Mouse (Mus musculus): ENCODE measurements around the gene Rtn4r.

DNA sequence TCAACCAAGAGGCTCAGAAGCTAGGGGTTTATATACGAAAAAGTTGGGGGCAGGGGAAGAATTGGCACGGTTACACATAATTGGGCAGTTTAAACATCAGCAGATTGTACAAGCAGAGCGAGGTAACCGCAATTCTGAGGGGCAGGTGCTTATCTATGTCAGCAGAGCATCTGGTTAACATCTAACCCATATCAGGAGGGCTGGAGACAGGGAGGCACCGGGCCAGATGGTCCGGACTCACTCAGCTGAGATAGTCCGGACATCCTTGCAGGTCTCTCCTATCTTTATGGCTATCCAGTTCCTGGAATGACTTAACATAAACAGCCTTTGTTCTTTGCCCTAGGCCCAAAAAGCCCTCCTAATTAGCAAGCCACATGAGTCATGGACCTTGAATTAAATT is 16.4 kb upstream of the Rtn4r start:
- TF ChIP-seq ZC3H11A (IDR thresholded peaks at IDR 0.05; ENCODE audit: borderline replicate concordance, low read depth, low read length) (no peak), MAFK (IDR thresholded peaks at IDR 0.05; ENCODE audit: insufficient read depth, low read depth, low read length) (no peak), HCFC1 (IDR thresholded peaks at IDR 0.05; ENCODE audit: borderline replicate concordance, insufficient read depth, low read length) (no peak)
